Comparison of ENCODE assay signal across 18 mouse cellular contexts in the genomic region with DNA sequence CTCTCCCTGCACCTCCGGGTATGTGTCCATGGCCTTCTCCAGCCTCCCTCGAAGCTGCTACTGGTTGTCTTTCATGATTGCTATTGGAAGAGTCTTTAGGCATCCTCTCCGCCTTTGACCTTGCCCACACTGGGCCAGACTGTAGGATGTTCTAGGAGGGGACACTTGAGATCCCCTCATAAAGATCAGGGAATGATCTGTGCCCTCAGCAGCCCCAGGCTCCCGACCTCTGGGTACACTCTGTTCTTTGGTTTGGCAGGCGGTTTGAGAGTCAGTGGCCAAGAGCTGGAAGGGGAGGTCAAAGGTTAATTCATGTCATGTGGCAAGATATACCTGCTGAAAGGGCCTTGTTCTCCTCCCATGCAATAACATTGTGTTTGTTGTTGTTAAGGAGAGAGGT. TPM values are rescaled to one million over a fixed set of nuclear protein-coding genes. Genes with fewer than 3 reads are reported as not detected.
A peak's percentile ranks its signal among the peaks of the same experiment; 100 is the strongest.
DNase-seq lines count a peak whose midpoint lies in the region; ATAC-seq and TF ChIP-seq lines count a peak whose summit lies in the region.
"Had no signal": no experiment of that assay in that cellular context is flagged by ENCODE, and none has a peak within 500 bp of the region (broad histone marks: within the 10 kb centered on the region; RNA-seq: fewer than 3 reads in every experiment).

No protein-coding gene starts in this region.

- H3K9me3 ChIP-seq in kidney, postnatal 0 days (replicated peaks; ENCODE audit: low read length): no peaks in the 10 kb centered on the region
- H3K9me3 ChIP-seq in lung, postnatal 0 days (ENCODE audit: low read length): no peaks in the 10 kb centered on the region
- H3K9me3 ChIP-seq: hindbrain, embryonic 13.5 days; limb, embryonic 15.5 days; midbrain, embryonic 13.5 days had no signal

- H3K9ac ChIP-seq in kidney, postnatal 0 days (ENCODE audit: low read depth, low read length): no peak overlapping the region
- H3K9ac ChIP-seq in lung, postnatal 0 days (replicated peaks; ENCODE audit: low read depth): no peak overlapping the region
- H3K9ac ChIP-seq: hindbrain, embryonic 13.5 days; limb, embryonic 15.5 days; midbrain, embryonic 13.5 days had no signal

- no peaks in the 10 kb centered on the region for H3K4me1 ChIP-seq in kidney, postnatal 0 days (replicated peaks; ENCODE audit: insufficient read depth, low read length)
- peaks cover under 1% of the 10 kb centered on the region; the same call in 1 of the 2 replicates for H3K4me1 ChIP-seq in lung, postnatal 0 days (ENCODE audit: insufficient read depth, low read depth, low read length)

- intact Hi-C loops in gastrocnemius, postnatal 36 days (cut with DNase I): no loop called here

- no peaks in the 10 kb centered on the region for H3K36me3 ChIP-seq in kidney, postnatal 0 days (ENCODE audit: insufficient read depth, low read length)
- no peaks in the 10 kb centered on the region for H3K36me3 ChIP-seq in lung, postnatal 0 days (ENCODE audit: insufficient read depth, low read length)
- H3K36me3 ChIP-seq: hindbrain, embryonic 13.5 days; limb, embryonic 15.5 days; midbrain, embryonic 13.5 days had no signal

- no peak overlapping the region for H3K4me2 ChIP-seq in kidney, postnatal 0 days (ENCODE audit: low read length)
- H3K4me2 ChIP-seq in lung, postnatal 0 days (replicated peaks; ENCODE audit: low read depth, low read length): no peak overlapping the region
- H3K4me2 ChIP-seq: hindbrain, embryonic 13.5 days; limb, embryonic 15.5 days; midbrain, embryonic 13.5 days had no signal

- no peak overlapping the region for H3K27ac ChIP-seq in kidney, postnatal 0 days
- H3K27ac ChIP-seq in lung, postnatal 0 days (ENCODE audit: low read length): no peak overlapping the region
- H3K27ac ChIP-seq: heart, adult 2 months; hindbrain, embryonic 13.5 days; limb, embryonic 15.5 days; midbrain, embryonic 13.5 days had no signal

- TF ChIP-seq CTCF in kidney, postnatal 0 days (IDR thresholded peaks at IDR 0.05; ENCODE audit: low read depth): no peak
- no peak for TF ChIP-seq CTCF in lung, postnatal 0 days (IDR thresholded peaks at IDR 0.05)

- no peak overlapping the region for H3K4me3 ChIP-seq in kidney, postnatal 0 days (replicated peaks; ENCODE audit: low read depth, low read length)
- H3K4me3 ChIP-seq in lung, postnatal 0 days (ENCODE audit: low read depth, low read length): no peak overlapping the region
- H3K4me3 ChIP-seq: heart, adult 2 months; hindbrain, embryonic 13.5 days; limb, embryonic 15.5 days; midbrain, embryonic 13.5 days had no signal

- DNase-seq in gastrocnemius, postnatal 25 days: peak; percentile 39
- DNase-seq in gastrocnemius, postnatal 36 days: no peak
- DNase-seq in kidney, adult 8-10 months: peak; percentile 81 to 83
- DNase-seq in kidney, postnatal 4 days: no peak
- DNase-seq in embryo, embryonic 11 days: peak; percentile 32
- DNase-seq in kidney, postnatal 0 days (ENCODE audit: low spot score): no peak
- no peak for DNase-seq in lung, postnatal 0 days (ENCODE audit: low spot score)
- DNase-seq in layer of hippocampus, postnatal 14 days (ENCODE audit: low spot score in 2 of 2): no peak
- DNase-seq: cerebellum, adult 11-12 months; heart, adult 2 months; right cerebral cortex, postnatal 14 days; thymus, postnatal 36 days had no signal

- WGBS in kidney, postnatal 0 days: 29% methylated on average over 5 of the region's 5 CpGs
- WGBS in lung, postnatal 0 days: 52% methylated on average over 5 of the region's 5 CpGs

- peaks cover 17% of the 10 kb centered on the region for H3K27me3 ChIP-seq in kidney, postnatal 0 days (ENCODE audit: insufficient read depth, low read length)
- peaks cover 27% of the 10 kb centered on the region; the same call in 1 of the 2 replicates for H3K27me3 ChIP-seq in lung, postnatal 0 days (replicated peaks; ENCODE audit: insufficient read depth, low read length)

- ATAC-seq in kidney, postnatal 0 days (replicated peaks; ENCODE audit: low FRiP score, low read depth): peak; percentile 41; the same call in 1 of the 2 replicates
- no peak for ATAC-seq in lung, postnatal 0 days
- ATAC-seq: midbrain, embryonic 13.5 days had no signal

- no peak for TF ChIP-seq EP300 in lung, postnatal 0 days (IDR thresholded peaks at IDR 0.05)

RNA-seq across cellular contexts. Expression of gene Chrdl2, which starts 4.7 kb away (rescaled TPM):
- total RNA-seq in gastrocnemius, postnatal 25 days (2021): 1 to 10 TPM; 1.8 to 3.1 TPM
- 1 to 10 TPM; 2.3 to 2.4 TPM for total RNA-seq in gastrocnemius, postnatal 36 days (2021)
- 0.22 and 0.32 TPM in 2 replicates for polyA plus RNA-seq in kidney, postnatal 0 days (2015; fragmentation: Nextera tagmentation; extraction: Ambion mirVana)
- 0.11 TPM in 1 of 2 replicates, not detected in the other for polyA plus RNA-seq in lung, postnatal 0 days (2015; fragmentation: Nextera tagmentation; extraction: Ambion mirVana)
- total RNA-seq in layer of hippocampus, postnatal 14 days (2021): under 1 TPM in 1 of 2 experiments, not detected in 1; 0.29 TPM
- total RNA-seq: megakaryocyte progenitor cell, adult 5-6 weeks had no signal
- polyA plus RNA-seq: heart, embryonic 16.5 days; lung, embryonic 16.5 days; midbrain, embryonic 13.5 days had no signal

RNA-seq across cellular contexts. Expression of gene Rnf169, which starts 30.5 kb away (rescaled TPM):
- 1 to 10 TPM; 4.7 to 5.3 TPM for total RNA-seq in gastrocnemius, postnatal 25 days (2021)
- 1 to 10 TPM; 4.2 to 6.3 TPM for total RNA-seq in gastrocnemius, postnatal 36 days (2021)
- 4.4 and 5.0 TPM in 2 replicates for polyA plus RNA-seq in kidney, postnatal 0 days (2015; fragmentation: Nextera tagmentation; extraction: Ambion mirVana)
- polyA plus RNA-seq in lung, postnatal 0 days (2015; fragmentation: Nextera tagmentation; extraction: Ambion mirVana): 3.8 and 4.2 TPM in 2 replicates
- 10 to 100 TPM; 20.9 to 22.6 TPM for total RNA-seq in layer of hippocampus, postnatal 14 days (2021)

Comparison
In these comparisons a context has a peak if more than half of its experiments do, and no peak if none do; other contexts are left out.
1. DNase-seq: peak in gastrocnemius, postnatal 25 days (single experiment), kidney, adult 8-10 months (2 of 2) and embryo, embryonic 11 days (single experiment); none in gastrocnemius, postnatal 36 days (0 of 2), kidney, postnatal 4 days (0 of 2), kidney, postnatal 0 days (single experiment), lung, postnatal 0 days (single experiment) and layer of hippocampus, postnatal 14 days (0 of 2).